Mouse (Mus musculus): ENCODE measurements around the gene Twsg1. TPM values are rescaled to one million over a fixed set of nuclear protein-coding genes. Genes with fewer than 3 reads are reported as not detected.
"Not testable (repeated sequence)": the region's sequence is repeated elsewhere in the genome, so short reads cannot be mapped to it uniquely, and the experiment has no call there.

The Twsg1 gene
- polyA plus RNA-seq (2012; ENCODE audit: insufficient read depth, insufficient read length, missing spikeins): 21.0 and 29.1 TPM in 2 replicates

DNA sequence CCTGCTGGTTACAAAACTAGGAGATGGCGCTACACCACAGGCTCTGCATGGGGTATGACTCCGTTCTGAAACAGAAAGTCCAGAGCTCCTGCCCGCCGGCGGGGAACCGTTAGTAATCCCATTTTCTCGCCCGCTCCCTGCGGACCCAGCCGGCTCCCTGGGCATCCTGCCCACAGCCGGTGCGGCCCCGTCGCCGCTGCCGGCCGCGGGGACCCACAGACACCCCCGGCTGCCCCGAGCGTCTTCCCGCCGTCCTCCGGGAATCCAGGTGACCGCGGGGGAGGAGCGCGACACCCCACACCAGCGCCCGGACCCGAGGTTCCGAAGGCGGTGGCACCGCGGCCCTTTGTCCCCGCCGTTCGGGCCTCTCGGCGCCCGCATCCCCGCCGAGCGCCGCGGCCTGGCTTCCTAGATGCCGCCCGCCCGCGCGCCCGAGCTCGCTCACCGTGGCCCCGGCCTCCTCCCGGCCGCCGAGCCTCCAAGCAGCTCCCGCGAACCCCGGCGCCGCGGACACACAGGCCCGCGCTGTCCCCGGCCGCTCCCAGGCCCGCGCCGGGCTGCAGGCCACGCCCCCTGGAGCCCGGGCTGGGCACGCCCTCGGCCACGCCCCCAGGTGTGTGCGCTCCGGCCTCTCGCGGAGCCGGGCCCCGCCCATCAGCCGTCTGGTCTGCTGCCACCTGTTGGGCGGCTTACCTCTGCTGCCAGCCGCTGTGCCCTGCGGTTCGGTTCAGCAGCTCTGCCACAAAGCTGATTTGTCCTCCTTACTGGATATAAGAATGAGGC lies at the start of gene Twsg1:
TSS of gene Twsg1 (minus strand) at position 605 of the 783 bp plus-strand sequence.
- Histone ChIP-seq H3K27ac (replicated peaks; ENCODE audit: low read depth, low read length) (no peak within 1 kb of the TSS; the same call in 1 of the 2 replicates), H3K4me1 (ENCODE audit: control insufficient read depth, insufficient read depth, insufficient read length, low read length) (no peaks in the 10 kb centered on the region), H3K4me3 (ENCODE audit: insufficient read depth, low read depth, low read length) (peak within 1 kb of the TSS; percentile 89)

DNA sequence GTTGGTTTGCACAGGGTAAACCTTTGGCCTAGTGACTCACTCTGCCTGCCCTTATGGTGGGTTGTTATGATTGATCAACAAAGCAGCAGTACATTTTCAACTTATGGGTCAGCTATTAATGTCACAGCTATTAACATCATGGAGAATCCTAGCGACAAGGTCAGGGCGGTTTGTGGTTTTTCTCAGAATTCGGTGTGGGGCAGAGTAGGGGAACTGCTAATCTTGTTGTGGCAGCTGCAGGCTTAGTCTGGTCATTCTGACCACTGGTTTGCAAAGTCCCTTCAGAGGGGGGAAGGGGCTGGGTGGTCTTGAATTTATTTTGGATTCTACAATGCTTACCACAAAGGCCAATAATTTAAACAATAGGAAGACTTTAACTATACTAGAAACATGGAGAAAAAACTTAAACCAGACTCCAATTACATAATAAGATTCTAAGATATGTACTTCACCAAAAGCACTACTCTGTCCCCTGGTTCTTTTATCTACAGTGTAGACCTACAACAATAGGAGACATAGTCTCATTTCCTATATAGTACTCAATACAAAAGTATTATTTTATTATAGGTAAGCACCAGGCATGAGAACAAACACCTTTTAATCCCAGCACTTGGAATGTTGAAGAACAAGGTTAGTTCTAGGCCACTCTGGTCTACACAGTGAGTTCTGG lies 37.3 kb upstream of the Twsg1 start:
- no peak overlapping the region for H3K27ac ChIP-seq (replicated peaks; ENCODE audit: low read depth, low read length)
- no peaks in the 10 kb centered on the region for H3K4me1 ChIP-seq (ENCODE audit: control insufficient read depth, insufficient read depth, insufficient read length, low read length)
- no peak overlapping the region for H3K4me3 ChIP-seq (ENCODE audit: insufficient read depth, low read depth, low read length)

DNA sequence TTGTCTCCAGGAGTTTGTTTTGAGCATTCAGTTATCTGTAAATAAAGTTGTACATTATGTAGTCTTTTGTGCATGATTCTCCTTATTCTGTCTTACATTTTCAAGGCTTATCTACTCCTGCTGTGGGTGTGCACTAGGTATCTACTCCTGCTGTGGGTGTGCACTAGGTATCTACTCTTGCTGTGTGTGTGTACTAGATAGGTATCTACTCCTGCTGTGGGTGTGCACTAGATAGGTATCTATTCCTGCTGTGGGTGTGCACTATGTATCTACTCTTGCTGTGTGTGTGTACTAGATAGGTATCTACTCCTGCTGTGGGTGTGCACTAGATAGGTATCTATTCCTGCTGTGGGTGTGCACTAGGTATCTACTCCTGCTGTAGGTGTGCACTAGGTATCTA lies 25.7 kb upstream of the Twsg1 start:
- not testable (repeated sequence) for H3K4me3 ChIP-seq (ENCODE audit: insufficient read depth, low read depth, low read length); H3K4me1 ChIP-seq (ENCODE audit: control insufficient read depth, insufficient read depth, insufficient read length, low read length); H3K27ac ChIP-seq (replicated peaks; ENCODE audit: low read depth, low read length)

DNA sequence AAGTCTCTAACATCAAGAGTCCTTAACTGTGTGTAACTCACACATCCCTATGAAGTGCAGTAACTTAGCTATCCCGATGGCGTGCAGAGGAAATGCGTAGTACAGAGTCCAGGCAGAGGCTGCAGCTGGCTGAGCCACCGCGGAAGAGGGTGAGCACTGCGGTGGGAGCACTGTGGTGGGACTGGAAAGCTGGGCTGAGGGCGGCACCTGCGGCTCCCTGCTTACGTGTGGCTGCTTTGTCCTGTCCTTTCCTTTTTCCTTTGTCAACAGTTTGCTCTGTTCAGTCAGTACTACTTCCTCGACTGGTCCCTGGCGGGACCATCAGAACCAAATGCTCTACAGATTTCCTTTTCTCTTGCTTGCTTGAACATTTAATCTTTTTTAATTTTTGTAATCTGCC lies 16.7 kb upstream of the Twsg1 start:
- no peaks in the 10 kb centered on the region for H3K4me1 ChIP-seq (ENCODE audit: control insufficient read depth, insufficient read depth, insufficient read length, low read length)
- H3K4me3 ChIP-seq (ENCODE audit: insufficient read depth, low read depth, low read length): no peak overlapping the region
- H3K27ac ChIP-seq (replicated peaks; ENCODE audit: low read depth, low read length): no peak overlapping the region

DNA sequence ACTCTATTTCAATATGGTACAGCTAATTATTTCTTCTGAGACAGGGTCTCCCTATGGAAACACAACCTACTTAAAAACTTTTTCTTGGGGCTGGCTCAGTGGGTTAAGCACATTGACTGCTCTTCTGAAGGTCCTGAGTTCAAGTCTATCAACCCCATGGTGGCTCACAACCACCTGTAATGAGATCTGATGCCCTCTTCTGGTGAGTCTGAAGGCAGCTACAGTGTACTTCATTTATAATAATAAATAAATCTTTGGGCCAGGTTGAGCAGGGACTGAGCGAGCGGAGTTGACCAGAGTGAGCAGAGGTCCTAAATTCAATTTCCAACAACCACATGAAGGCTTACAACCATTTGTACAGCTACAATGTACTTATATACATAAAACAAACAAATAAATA lies 11.2 kb upstream of the Twsg1 start:
- Histone ChIP-seq H3K27ac (replicated peaks; ENCODE audit: low read depth, low read length) (no peak overlapping the region), H3K4me3 (ENCODE audit: insufficient read depth, low read depth, low read length) (no peak overlapping the region), H3K4me1 (ENCODE audit: control insufficient read depth, insufficient read depth, insufficient read length, low read length) (no peaks in the 10 kb centered on the region)

DNA sequence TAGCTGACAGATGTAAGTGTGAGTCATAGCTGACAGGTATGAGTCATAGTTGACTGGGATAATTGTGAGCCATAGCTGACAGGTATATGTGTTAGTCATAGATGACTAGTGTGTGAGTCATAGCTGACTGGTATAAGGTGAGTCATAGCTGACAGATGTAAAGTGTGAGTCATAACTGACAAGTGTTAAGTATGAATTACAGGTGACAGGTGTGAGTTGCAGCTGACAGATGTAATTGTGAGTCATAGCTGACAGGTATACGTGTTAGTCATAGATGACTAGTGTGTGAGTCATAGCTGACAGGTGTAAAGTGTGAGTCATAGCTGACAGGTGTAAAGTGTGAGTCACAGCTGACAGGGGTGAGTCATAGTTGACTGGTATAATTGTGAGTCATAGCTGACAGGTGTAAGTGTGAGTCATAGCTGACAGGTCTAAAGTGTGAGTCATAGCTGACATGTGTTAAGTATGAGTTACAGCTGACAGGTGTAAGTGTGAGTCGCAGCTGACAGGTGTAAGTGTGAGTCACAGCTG lies 10.6 kb upstream of the Twsg1 start:
- Histone ChIP-seq H3K4me3 (ENCODE audit: insufficient read depth, low read depth, low read length) (no peak overlapping the region), H3K4me1 (ENCODE audit: control insufficient read depth, insufficient read depth, insufficient read length, low read length) (no peaks in the 10 kb centered on the region; the same call in 1 of the 2 replicates), H3K27ac (replicated peaks; ENCODE audit: low read depth, low read length) (no peak overlapping the region)

DNA sequence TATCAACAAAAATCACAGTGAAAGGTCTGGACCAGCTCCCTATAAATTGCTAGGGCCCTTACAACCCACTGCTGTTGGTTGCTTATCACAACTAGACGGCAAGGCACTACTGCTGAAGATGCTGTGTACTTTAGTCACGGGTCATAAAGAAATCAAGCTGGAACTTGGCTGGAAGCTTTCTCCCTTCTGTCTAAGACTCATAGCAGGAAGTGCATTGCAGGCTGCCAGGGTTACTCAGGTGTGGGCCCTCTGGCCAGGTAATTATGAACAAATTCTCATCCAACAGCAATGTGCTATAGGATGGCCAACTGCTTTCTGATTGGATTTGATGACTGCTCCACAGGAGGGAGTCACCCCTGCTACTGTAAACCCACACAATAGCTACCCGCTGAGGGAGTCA lies 8.0 kb upstream of the Twsg1 start:
- H3K4me1 ChIP-seq (ENCODE audit: control insufficient read depth, insufficient read depth, insufficient read length, low read length): no peaks in the 10 kb centered on the region; the same call in 1 of the 2 replicates
- H3K4me3 ChIP-seq (ENCODE audit: insufficient read depth, low read depth, low read length): no peak overlapping the region
- no peak overlapping the region for H3K27ac ChIP-seq (replicated peaks; ENCODE audit: low read depth, low read length)

DNA sequence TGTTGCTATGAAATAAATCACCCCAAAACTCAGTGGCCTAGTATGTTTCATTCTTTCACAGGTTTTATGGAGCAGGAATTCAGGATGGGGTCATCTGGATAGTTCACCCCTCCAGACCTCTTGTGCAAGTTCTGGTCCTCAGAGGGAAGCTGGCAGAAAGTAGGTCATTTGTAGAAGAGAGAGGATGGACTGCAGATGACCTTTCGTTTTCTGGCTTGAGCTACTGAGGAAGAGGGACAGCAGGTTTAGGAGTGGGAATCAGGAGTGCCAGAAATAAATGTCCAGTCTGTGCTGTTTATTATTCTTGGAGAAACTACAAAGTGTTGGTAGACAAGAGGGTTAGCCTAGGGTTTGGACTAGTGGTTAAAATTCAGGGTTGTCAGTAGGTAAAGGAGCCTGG lies 7.3 kb upstream of the Twsg1 start:
- H3K4me3 ChIP-seq (ENCODE audit: insufficient read depth, low read depth, low read length): no peak overlapping the region
- H3K4me1 ChIP-seq (ENCODE audit: control insufficient read depth, insufficient read depth, insufficient read length, low read length): no peaks in the 10 kb centered on the region; the same call in 1 of the 2 replicates
- no peak overlapping the region for H3K27ac ChIP-seq (replicated peaks; ENCODE audit: low read depth, low read length)

DNA sequence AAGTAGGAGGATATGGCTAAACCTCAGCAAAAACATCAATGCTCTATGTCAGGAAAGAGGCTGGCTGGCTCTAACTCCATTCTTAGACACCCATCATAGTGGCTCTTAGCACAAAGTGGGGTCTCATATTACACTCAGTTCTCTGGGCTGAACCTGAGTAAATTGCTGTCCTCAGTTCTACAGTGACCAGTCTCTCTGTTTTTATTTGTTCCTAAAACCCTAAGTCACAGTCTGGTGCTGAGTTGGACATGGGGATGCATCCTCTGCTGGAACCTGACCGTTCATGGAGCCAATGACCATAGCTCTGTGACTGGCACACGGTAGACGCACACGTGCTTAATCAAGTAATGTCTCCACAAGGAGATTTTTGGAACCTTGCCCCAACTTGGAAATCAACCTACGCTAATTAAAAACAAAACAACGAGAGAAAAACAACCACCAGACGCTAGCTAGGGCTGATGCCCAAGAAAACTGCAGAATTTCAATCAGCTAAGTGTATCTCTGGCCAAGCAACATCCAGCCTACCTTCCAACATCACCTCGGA lies 6.8 kb upstream of the Twsg1 start:
- H3K4me1 ChIP-seq (ENCODE audit: control insufficient read depth, insufficient read depth, insufficient read length, low read length): no peaks in the 10 kb centered on the region; the same call in 1 of the 2 replicates
- no peak overlapping the region for H3K27ac ChIP-seq (replicated peaks; ENCODE audit: low read depth, low read length)
- no peak overlapping the region for H3K4me3 ChIP-seq (ENCODE audit: insufficient read depth, low read depth, low read length)

DNA sequence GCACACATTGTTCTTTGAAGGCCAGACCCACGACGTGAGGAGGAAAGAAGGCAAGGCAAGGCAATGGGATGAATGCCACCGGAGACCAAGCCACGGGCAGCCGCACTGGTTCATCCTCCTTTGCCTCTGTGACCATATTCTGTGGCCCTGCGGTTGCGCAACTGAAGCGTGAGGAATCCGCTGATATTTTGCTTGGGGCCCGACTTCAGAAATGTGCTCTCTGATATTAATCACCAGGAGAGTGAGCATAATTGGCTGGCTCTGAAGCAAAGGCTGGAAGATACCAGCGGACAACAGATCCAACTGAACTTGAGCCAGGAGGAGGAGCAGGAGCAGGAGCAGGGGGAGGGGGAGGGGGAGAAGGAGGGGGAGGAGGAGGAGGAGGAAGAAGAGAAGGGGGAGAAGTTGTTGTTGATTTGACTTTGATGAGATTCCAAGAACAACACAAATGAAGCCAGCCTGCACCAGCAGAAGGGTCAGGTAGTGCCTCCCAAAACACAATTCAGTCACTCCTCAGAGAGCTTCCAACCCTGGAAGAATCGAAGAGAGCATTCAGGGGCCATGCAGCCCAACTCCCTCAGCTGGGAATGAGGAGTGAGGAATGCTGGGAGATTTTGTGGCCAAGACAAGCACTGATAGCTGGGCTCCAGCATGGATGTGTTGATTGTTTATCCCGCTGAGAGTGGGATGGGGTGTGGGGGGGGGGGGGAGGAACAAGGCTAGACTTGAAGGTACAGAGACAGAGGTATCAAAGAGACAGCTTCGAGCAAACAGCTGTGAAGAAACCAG lies 6.2 kb upstream of the Twsg1 start:
- no peaks in the 10 kb centered on the region; the same call in 1 of the 2 replicates for H3K4me1 ChIP-seq (ENCODE audit: control insufficient read depth, insufficient read depth, insufficient read length, low read length)
- no peak overlapping the region for H3K4me3 ChIP-seq (ENCODE audit: insufficient read depth, low read depth, low read length)
- no peak overlapping the region for H3K27ac ChIP-seq (replicated peaks; ENCODE audit: low read depth, low read length)

DNA sequence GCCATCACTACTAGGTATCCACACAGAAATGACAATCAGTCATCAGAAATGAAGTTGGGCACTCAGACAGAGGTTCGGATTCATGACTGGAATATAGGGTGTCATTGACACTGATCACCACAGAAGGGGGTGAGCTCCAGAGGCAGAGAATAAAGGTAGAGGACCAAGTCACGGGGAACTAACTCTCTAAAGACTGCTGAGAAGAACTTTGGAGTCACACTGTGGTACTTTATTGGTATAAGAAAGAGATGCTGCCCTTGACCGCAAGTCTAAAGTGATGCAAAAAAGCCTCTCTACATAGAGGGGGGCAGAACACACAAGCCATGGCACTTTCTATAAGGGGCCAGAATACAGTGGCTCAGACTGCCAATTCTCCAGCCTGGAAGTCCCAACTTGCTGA lies 5.1 kb upstream of the Twsg1 start:
- H3K4me1 ChIP-seq (ENCODE audit: control insufficient read depth, insufficient read depth, insufficient read length, low read length): no peaks in the 10 kb centered on the region; the same call in 1 of the 2 replicates
- H3K4me3 ChIP-seq (ENCODE audit: insufficient read depth, low read depth, low read length): no peak overlapping the region
- no peak overlapping the region for H3K27ac ChIP-seq (replicated peaks; ENCODE audit: low read depth, low read length)

DNA sequence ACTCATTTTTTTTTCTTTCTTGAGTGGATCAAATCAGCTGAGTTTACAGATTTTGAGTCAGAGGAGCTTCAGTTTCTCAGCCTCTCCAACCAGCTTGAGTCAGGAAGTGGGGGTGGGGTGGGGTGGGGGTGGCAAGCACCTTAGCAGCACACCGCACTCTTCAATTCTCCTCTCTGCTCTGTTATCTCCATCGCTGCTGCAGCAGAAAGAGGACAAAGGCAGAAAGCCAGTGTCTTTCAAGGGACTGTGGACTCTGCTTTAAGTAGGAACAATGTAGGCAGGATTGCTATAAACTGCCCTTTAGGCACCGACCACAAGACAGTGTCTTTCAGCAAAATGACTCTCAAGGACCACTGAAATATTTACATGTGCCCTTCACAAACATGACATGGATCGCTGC lies 2.9 kb upstream of the Twsg1 start:
- H3K27ac ChIP-seq (replicated peaks; ENCODE audit: low read depth, low read length): no peak overlapping the region
- no peak overlapping the region for H3K4me3 ChIP-seq (ENCODE audit: insufficient read depth, low read depth, low read length)

DNA sequence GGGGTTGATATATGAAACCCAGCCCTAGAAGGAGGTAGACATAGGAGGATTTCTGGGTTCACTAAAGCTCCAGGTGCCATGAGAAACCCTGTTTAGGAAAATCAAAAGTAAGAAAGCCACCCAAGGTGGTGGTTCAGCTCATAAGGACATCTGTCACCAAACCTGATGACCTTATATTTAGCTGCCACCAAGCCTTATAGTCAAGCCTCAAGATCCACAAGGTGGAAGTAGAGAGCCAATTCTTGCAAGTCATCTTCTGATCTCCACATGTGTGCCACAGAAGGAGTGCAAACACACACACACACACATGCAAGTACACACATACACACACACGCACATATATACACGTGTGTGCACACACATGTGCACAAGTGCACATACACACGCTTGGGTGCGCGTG lies 1.1 kb upstream of the Twsg1 start:
- Histone ChIP-seq H3K4me3 (ENCODE audit: insufficient read depth, low read depth, low read length) (no peak overlapping the region), H3K4me1 (ENCODE audit: control insufficient read depth, insufficient read depth, insufficient read length, low read length) (no peaks in the 10 kb centered on the region; the same call in 1 of the 2 replicates), H3K27ac (replicated peaks; ENCODE audit: low read depth, low read length) (no peak overlapping the region)

More for the DNA sequence above, 2.9 kb upstream of the Twsg1 start:
- no peaks in the 10 kb centered on the region; the same call in 1 of the 2 replicates for H3K4me1 ChIP-seq (ENCODE audit: control insufficient read depth, insufficient read depth, insufficient read length, low read length)

DNA sequence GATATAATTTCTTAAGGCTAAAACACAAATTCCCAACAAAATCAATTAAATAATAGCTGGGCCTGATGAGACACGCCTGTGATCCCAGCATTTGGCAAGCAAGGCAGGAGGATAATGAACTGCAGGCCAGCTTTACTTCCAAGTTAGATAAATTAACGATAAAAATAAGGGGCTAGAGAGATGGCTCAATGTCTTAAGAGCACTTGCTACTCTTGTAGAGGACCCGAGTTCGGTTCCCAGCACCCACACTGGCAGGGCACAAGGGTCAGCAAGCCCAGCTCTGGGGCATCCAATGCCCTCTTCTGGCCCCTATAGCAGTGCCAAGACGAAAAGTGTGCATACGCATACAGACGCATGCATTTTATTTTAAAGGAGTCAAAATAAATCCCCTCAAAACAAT lies 843 bp downstream of the Twsg1 start:
- no peak overlapping the region for H3K27ac ChIP-seq (replicated peaks; ENCODE audit: low read depth, low read length)
- H3K4me1 ChIP-seq (ENCODE audit: control insufficient read depth, insufficient read depth, insufficient read length, low read length): no peaks in the 10 kb centered on the region
- peak overlapping the region; percentile 89 for H3K4me3 ChIP-seq (ENCODE audit: insufficient read depth, low read depth, low read length)

DNA sequence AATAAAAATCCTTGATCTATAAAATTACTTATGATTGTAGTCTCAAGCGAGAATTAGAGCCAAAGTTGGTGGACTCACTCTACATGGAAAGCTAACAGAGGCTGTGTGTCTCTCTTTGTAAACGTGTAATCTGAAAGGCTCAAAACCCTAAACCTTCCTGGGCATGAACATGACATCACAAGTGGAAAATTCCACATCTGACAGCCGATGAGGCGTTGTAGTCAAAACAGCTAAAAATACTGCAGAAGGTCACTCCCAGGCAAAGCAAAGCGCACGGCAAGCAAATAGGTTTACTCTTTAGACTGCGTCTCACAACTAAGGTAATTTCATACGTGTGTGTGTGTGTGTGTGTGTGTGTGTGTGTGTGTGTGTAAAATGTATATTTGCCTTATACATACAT lies 3.7 kb downstream of the Twsg1 start:
- Histone ChIP-seq H3K4me3 (ENCODE audit: insufficient read depth, low read depth, low read length) (no peak overlapping the region), H3K4me1 (ENCODE audit: control insufficient read depth, insufficient read depth, insufficient read length, low read length) (no peaks in the 10 kb centered on the region), H3K27ac (replicated peaks; ENCODE audit: low read depth, low read length) (no peak overlapping the region)
